Mouse (Mus musculus) ES-Bruce4 (cell line): Measurements from ENCODE around the gene Sat2. TPM values are rescaled to one million over a fixed set of nuclear protein-coding genes. Genes with fewer than 3 reads are reported as not detected.
"Not testable (repeated sequence)": the region's sequence is repeated elsewhere in the genome, so short reads cannot be mapped to it uniquely, and the experiment has no call there.

Experiments
- H3K27ac ChIP-seq: 2 replicates; pipeline ENCODE4 v1.5.1; 2012; ENCODE audit warnings: low read length, inconsistent platforms; ENCODE audit not compliant: insufficient read depth
- H3K27me3 ChIP-seq: 2 replicates; pipeline ENCODE4 v1.6.1; 2012; ENCODE audit warnings: mild to moderate bottlenecking, low read length, inconsistent platforms; ENCODE audit not compliant: control insufficient read depth, poor library complexity, insufficient read depth, severe bottlenecking
- H3K36me3 ChIP-seq: 2 replicates; pipeline ENCODE4 v1.6.1; 2012; ENCODE audit warnings: inconsistent platforms, mild to moderate bottlenecking, low read length, moderate library complexity; ENCODE audit not compliant: control insufficient read depth, poor library complexity, insufficient read depth, severe bottlenecking
- H3K4me1 ChIP-seq: one replicate; pipeline ENCODE4 v1.8.1; 2011; ENCODE audit warnings: low read length; ENCODE audit not compliant: control insufficient read depth, insufficient read depth
- H3K4me3 ChIP-seq: 2 replicates; pipeline ENCODE4 v1.5.1; 2011; ENCODE audit warnings: low read depth, mild to moderate bottlenecking, low read length
- H3K9ac ChIP-seq: 2 replicates; pipeline ENCODE4 v1.6.1; 2012; ENCODE audit warnings: low read depth, mild to moderate bottlenecking, inconsistent platforms; ENCODE audit not compliant: poor library complexity, severe bottlenecking
- H3K9me3 ChIP-seq: replicated peaks from 2 replicates; pipeline ENCODE4 v1.6.1; 2012; ENCODE audit warnings: mild to moderate bottlenecking, low read length, inconsistent platforms; ENCODE audit not compliant: control insufficient read depth, poor library complexity, insufficient read depth, severe bottlenecking
- CTCF ChIP-seq: IDR thresholded peaks from one replicate; pipeline ENCODE4 v1.8.1; 2011; ENCODE audit warnings: low read depth, low read length
- EP300 ChIP-seq: IDR thresholded peaks from 2 replicates; pipeline ENCODE4 v1.6.1; 2011; ENCODE audit warnings: low read depth, low read length; ENCODE audit not compliant: insufficient read depth
- POLR2A ChIP-seq: IDR thresholded peaks from one replicate; pipeline ENCODE4 v1.8.1; 2011; ENCODE audit warnings: low read length; ENCODE audit not compliant: insufficient read depth
- polyA plus RNA-seq: library from polyadenylated mRNA; stranded (reverse); fragments of >200 nt; gene quantifications from 2 replicates; pipeline ENCODE4 v1.2.4, GENCODE M21; 2011; ENCODE audit warnings: low read depth; ENCODE audit not compliant: missing spikeins, insufficient read depth, insufficient read length

Gene Sat2
- polyA plus RNA-seq, 1 experiment = 9.1 TPM

DNA sequence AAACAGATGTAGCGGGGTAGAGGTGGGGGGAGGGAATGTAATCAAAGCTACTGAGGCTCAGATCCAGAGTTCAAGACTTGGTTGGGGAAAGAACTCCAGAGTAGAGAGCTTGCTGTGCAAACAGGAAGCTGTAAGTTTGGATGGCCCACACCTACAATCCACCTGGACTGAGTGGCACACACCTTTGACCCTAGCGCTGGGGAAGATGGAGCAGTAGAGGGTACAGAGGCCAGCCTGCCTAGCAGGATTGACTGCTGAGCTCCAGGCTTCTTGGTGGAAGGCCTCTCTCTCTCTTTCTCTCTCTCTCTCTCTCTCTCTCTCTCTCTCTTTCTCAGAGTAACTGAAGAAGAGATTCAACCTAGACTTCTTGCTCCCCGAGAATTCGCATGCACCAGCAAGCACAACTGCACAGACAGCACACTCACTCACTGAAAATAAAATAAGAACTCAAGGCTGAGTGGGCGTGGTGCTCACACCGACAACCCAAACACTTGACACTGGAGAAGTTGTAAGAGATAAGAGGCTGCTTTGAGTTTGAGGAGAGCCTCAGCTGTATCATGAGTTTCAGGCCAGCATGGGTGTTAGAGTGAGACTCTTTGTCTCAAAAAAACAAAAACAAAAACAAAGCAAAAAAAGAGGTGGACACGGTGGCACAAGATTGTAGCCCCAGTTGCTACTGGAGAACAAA lies 1.3 kb upstream of the Sat2 start:
- no peak for TF ChIP-seq EP300
- no peak for TF ChIP-seq CTCF
- no peak for TF ChIP-seq POLR2A
- H3K4me3 ChIP-seq = no peak overlapping the region
- no peaks in the 10 kb centered on the region for H3K9me3 ChIP-seq
- H3K27ac ChIP-seq = no peak overlapping the region
- H3K36me3 ChIP-seq = no peaks in the 10 kb centered on the region
- H3K27me3 ChIP-seq = no peaks in the 10 kb centered on the region
- no peak overlapping the region for H3K9ac ChIP-seq
- no peaks in the 10 kb centered on the region for H3K4me1 ChIP-seq

DNA sequence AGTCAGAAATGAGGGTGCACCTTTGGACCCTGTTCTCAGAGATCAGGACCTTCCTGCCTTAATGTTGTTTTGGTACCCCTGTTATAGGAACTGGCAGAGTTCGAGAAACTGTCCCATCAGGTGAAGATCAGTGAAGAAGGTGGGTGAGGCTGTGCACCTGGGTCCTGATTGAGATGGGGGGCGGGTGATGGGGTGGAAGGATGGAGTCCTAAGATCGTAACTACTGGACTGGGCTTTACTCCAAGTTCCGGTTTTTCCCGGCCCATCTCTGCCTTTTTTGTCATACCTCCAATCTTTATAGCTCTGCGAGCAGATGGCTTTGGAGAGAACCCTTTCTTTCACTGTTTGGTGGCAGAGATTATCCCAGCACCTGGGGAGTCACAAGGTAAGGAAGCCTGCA lies 582 bp downstream of the Sat2 start:
- Histone ChIP-seq H3K9me3 (no peaks in the 10 kb centered on the region), H3K4me3 (peak overlapping the region; percentile 71), H3K9ac (peak overlapping the region; percentile 55), H3K27ac (no peak overlapping the region), H3K36me3 (no peaks in the 10 kb centered on the region), H3K27me3 (no peaks in the 10 kb centered on the region), H3K4me1 (no peaks in the 10 kb centered on the region)
- TF ChIP-seq EP300 = no peak
- TF ChIP-seq POLR2A = no peak
- no peak for TF ChIP-seq CTCF

DNA sequence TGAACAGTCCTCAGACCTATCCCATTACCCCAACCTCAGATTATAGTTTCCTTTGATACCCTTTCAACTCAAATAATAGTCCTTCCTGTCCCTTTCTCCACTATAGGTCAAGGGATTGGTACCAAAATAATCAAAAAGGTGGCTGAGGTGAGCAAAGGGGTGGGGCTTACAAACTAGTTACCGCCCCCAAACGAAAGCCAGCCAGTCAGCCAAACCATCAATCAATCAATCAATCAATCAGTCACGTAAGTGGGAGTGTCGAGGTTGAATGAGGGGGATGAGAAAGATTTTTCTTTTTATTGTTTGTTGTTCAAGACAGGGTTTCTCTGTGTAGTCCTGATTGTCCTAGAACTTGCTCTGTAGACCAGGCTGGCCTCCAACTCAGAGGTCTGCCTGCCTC lies 1.2 kb downstream of the Sat2 start:
- Histone ChIP-seq H3K4me1 (no peaks in the 10 kb centered on the region), H3K9me3 (no peaks in the 10 kb centered on the region), H3K36me3 (no peaks in the 10 kb centered on the region), H3K27ac (no peak overlapping the region), H3K9ac (peak overlapping the region; percentile 68), H3K27me3 (no peaks in the 10 kb centered on the region), H3K4me3 (peak overlapping the region; percentile 71)
- TF ChIP-seq EP300 = no peak

DNA sequence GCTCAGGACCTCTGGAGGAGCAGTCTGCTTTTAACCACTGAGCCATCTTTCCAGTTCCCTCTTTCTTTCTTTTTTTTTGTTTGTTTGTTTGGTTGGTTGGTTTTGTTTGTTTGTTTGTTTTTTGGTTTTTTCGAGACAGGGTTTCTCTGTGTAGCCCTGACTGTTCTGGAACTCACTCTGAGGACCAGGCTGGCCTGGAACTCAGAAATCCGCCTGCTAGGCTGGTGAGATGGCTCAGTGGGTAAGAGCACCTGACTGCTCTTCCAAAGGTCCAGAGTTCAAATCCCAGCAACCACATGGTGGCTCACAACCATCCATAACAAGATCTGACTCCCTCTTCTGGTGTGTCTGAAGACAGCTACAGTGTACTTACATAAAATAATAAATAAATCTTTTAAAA lies 2.5 kb downstream of the Sat2 start:
- H3K4me1 ChIP-seq, H3K27me3 ChIP-seq, H3K36me3 ChIP-seq, H3K9ac ChIP-seq, H3K4me3 ChIP-seq, H3K9me3 ChIP-seq, H3K27ac ChIP-seq: not testable (repeated sequence)

DNA sequence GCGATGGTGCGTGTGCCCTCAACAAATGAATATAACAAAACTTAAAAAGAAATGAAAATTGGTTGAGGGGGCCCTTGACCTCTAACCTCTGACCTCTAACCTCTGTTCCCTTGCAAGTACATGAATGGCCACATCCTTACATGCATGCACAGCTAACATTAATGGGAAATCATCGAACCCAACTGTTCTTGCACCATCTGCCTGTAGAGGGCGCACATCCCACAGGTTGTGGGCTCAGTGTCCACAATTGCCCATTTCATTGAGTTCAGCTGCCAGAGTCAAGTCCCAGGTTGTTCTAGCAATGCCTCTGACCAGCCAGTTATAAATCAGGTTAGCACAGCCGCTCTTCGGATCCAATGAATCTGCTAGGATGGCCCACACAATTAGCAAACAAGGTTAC lies 6.5 kb downstream of the Sat2 start:
- Histone ChIP-seq H3K4me3 (no peak overlapping the region), H3K27me3 (no peaks in the 10 kb centered on the region), H3K9ac (no peak overlapping the region), H3K36me3 (no peaks in the 10 kb centered on the region), H3K27ac (no peak overlapping the region), H3K4me1 (no peaks in the 10 kb centered on the region), H3K9me3 (no peaks in the 10 kb centered on the region)
- TF ChIP-seq CTCF (peak; percentile 99), POLR2A (no peak)

DNA sequence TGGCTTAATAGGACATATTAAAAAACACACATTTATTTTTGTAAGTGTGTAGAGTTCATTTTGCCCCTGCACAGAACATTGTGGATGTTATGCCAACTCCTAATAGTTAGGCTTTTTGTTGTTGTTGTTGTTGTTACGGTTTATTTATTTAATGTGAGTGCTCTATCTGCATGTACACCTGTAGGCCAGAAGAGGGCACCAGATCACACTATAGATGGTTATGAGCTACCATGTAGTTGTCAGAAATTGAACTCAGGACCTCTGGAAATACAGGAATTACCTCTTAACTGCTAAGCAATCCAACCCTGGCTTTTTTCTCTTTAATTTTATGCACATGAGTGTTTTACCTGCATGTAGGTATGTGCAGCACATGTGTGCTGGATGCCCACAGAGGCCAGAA lies 8.0 kb downstream of the Sat2 start:
- no peak overlapping the region for H3K9ac ChIP-seq
- TF ChIP-seq CTCF (no peak), EP300 (no peak), POLR2A (no peak)

More for the DNA sequence above, 8.0 kb downstream of the Sat2 start:
- H3K4me3 ChIP-seq = no peak overlapping the region
- H3K4me1 ChIP-seq = no peaks in the 10 kb centered on the region
- H3K36me3 ChIP-seq = 0 out of 2 replicates have a peak, but pooled peaks cover 3% of the 10 kb centered on the region
- H3K9me3 ChIP-seq = no peaks in the 10 kb centered on the region
- H3K27ac ChIP-seq = no peak overlapping the region
- H3K27me3 ChIP-seq = no peaks in the 10 kb centered on the region
